In the genomic region with DNA sequence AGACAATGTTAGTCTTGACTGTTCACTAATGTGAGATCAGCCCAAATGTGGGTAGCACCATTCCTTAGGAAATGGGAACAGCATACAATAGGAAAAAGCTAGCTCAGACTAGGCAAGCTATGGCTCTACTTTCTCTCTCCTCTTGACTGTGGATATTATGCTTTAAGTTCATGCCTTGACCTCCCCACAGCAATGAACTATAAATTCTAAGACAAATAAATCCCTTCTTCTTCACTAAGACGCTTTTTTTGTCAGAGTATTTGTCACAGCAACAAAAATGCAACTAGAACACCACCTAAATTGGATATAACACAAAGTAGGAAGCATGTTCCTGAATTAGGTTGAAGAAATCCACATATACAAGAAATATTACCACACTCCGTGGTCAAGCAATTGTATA, we compare ENCODE assay signal across 13 mouse cellular contexts. TPM values are rescaled to one million over a fixed set of nuclear protein-coding genes. Genes with fewer than 3 reads are reported as not detected.
DNase-seq lines count a peak whose midpoint lies in the region; ATAC-seq and TF ChIP-seq lines count a peak whose summit lies in the region.
"Had no signal": no experiment of that assay in that cellular context is flagged by ENCODE, and none has a peak within 500 bp of the region (broad histone marks: within the 10 kb centered on the region; RNA-seq: fewer than 3 reads in every experiment).

Gene Amy1 (minus strand): TSS at position 101 of the 400 bp plus-strand sequence.

- peaks cover 34% of the 10 kb centered on the region for H3K36me3 ChIP-seq in hindbrain, embryonic 13.5 days
- peaks cover 13% of the 10 kb centered on the region for H3K36me3 ChIP-seq in hindbrain, embryonic 12.5 days
- H3K36me3 ChIP-seq in midbrain, embryonic 11.5 days (ENCODE audit: control insufficient read depth, insufficient read depth, low read length) = no peaks in the 10 kb centered on the region
- H3K36me3 ChIP-seq in midbrain, embryonic 10.5 days = peaks cover 86% of the 10 kb centered on the region
- H3K36me3 ChIP-seq in hindbrain, embryonic 16.5 days (ENCODE audit: control insufficient read depth, insufficient read depth, low read length) = peaks cover 10% of the 10 kb centered on the region
- peaks cover 9% of the 10 kb centered on the region for H3K36me3 ChIP-seq in midbrain, postnatal 0 days (ENCODE audit: insufficient read depth, low read length)

- no peak for TF ChIP-seq CTCF in midbrain, postnatal 0 days (IDR thresholded peaks at IDR 0.05)

- H3K27ac ChIP-seq in hindbrain, embryonic 13.5 days = no peak within 1 kb of the TSS
- H3K27ac ChIP-seq in hindbrain, embryonic 12.5 days = no peak within 1 kb of the TSS
- no peak within 1 kb of the TSS for H3K27ac ChIP-seq in midbrain, embryonic 11.5 days (ENCODE audit: low read depth, low read length)
- H3K27ac ChIP-seq in midbrain, embryonic 10.5 days (replicated peaks) = no peak within 1 kb of the TSS
- H3K27ac ChIP-seq in hindbrain, embryonic 16.5 days (ENCODE audit: low read depth, low read length) = no peak within 1 kb of the TSS
- H3K27ac ChIP-seq in midbrain, postnatal 0 days (ENCODE audit: low read depth, low read length) = no peak within 1 kb of the TSS
- H3K27ac ChIP-seq: kidney, postnatal 0 days; liver, embryonic 13.5 days had no signal

- no peaks in the 10 kb centered on the region for H3K4me1 ChIP-seq in hindbrain, embryonic 13.5 days (replicated peaks)
- H3K4me1 ChIP-seq in hindbrain, embryonic 12.5 days = no peaks in the 10 kb centered on the region
- no peaks in the 10 kb centered on the region for H3K4me1 ChIP-seq in midbrain, embryonic 11.5 days (ENCODE audit: control insufficient read depth, insufficient read depth, low read length)
- H3K4me1 ChIP-seq in midbrain, embryonic 10.5 days = no peaks in the 10 kb centered on the region
- no peaks in the 10 kb centered on the region for H3K4me1 ChIP-seq in hindbrain, embryonic 16.5 days (ENCODE audit: control insufficient read depth, insufficient read depth, low read depth, low read length)
- H3K4me1 ChIP-seq in midbrain, postnatal 0 days (ENCODE audit: insufficient read depth, low read length) = no peaks in the 10 kb centered on the region
- H3K4me1 ChIP-seq: liver, embryonic 13.5 days; megakaryocyte, embryonic 14.5 days had no signal

- H3K9ac ChIP-seq in hindbrain, embryonic 13.5 days = no peak within 1 kb of the TSS
- H3K9ac ChIP-seq in hindbrain, embryonic 12.5 days = no peak within 1 kb of the TSS
- H3K9ac ChIP-seq in midbrain, embryonic 11.5 days (ENCODE audit: low read length) = no peak within 1 kb of the TSS
- H3K9ac ChIP-seq in hindbrain, embryonic 16.5 days (ENCODE audit: low read depth, low read length) = no peak within 1 kb of the TSS
- H3K9ac ChIP-seq in midbrain, postnatal 0 days (replicated peaks; ENCODE audit: low read length, poor library complexity, severe bottlenecking) = no peak within 1 kb of the TSS
- H3K9ac ChIP-seq: liver, embryonic 13.5 days had no signal

- ATAC-seq in hindbrain, embryonic 13.5 days (ENCODE audit: low FRiP score) = no peak
- no peak for ATAC-seq in hindbrain, embryonic 12.5 days (ENCODE audit: low FRiP score)
- no peak for ATAC-seq in midbrain, embryonic 11.5 days (ENCODE audit: low FRiP score)
- ATAC-seq in hindbrain, embryonic 16.5 days = no peak
- no peak for ATAC-seq in midbrain, postnatal 0 days (ENCODE audit: low FRiP score)

- DNase-seq in midbrain, embryonic 11.5 days (ENCODE audit: low spot score, missing footprints) = peak; percentile 35
- DNase-seq in midbrain, embryonic 10.5 days (ENCODE audit: low spot score) = no peak
- DNase-seq in midbrain, postnatal 0 days (ENCODE audit: low spot score) = no peak
- no peak for DNase-seq in ovary, postnatal 36 days (ENCODE audit: low spot score)
- DNase-seq in frontal cortex, postnatal 25 days (ENCODE audit: low spot score in 2 of 2) = no peak
- DNase-seq: liver, embryonic 13.5 days; right cerebral cortex, postnatal 4 days had no signal

- no peak within 1 kb of the TSS for H3K4me2 ChIP-seq in hindbrain, embryonic 13.5 days
- H3K4me2 ChIP-seq in hindbrain, embryonic 12.5 days (replicated peaks) = no peak within 1 kb of the TSS
- no peak within 1 kb of the TSS for H3K4me2 ChIP-seq in midbrain, embryonic 11.5 days
- no peak within 1 kb of the TSS for H3K4me2 ChIP-seq in hindbrain, embryonic 16.5 days (ENCODE audit: low read length)
- no peak within 1 kb of the TSS for H3K4me2 ChIP-seq in midbrain, postnatal 0 days (ENCODE audit: low read depth, low read length, poor library complexity, severe bottlenecking)
- H3K4me2 ChIP-seq: heart, embryonic 11.5 days; liver, embryonic 13.5 days had no signal

- H3K27me3 ChIP-seq in hindbrain, embryonic 13.5 days = no peaks in the 10 kb centered on the region
- H3K27me3 ChIP-seq in hindbrain, embryonic 12.5 days = no peaks in the 10 kb centered on the region
- H3K27me3 ChIP-seq in midbrain, embryonic 11.5 days (ENCODE audit: control insufficient read depth, insufficient read depth, low read length) = no peaks in the 10 kb centered on the region
- no peaks in the 10 kb centered on the region for H3K27me3 ChIP-seq in midbrain, embryonic 10.5 days (ENCODE audit: low read depth, poor library complexity, severe bottlenecking)
- no peaks in the 10 kb centered on the region for H3K27me3 ChIP-seq in hindbrain, embryonic 16.5 days (replicated peaks; ENCODE audit: control insufficient read depth, insufficient read depth, low read length)
- H3K27me3 ChIP-seq in midbrain, postnatal 0 days (ENCODE audit: insufficient read depth, low read length) = no peaks in the 10 kb centered on the region
- H3K27me3 ChIP-seq: liver, embryonic 13.5 days; megakaryocyte, embryonic 14.5 days had no signal

- no peaks in the 10 kb centered on the region for H3K9me3 ChIP-seq in hindbrain, embryonic 13.5 days
- no peaks in the 10 kb centered on the region for H3K9me3 ChIP-seq in hindbrain, embryonic 12.5 days (replicated peaks)
- H3K9me3 ChIP-seq in midbrain, embryonic 11.5 days (ENCODE audit: control insufficient read depth, low read length) = no peaks in the 10 kb centered on the region
- H3K9me3 ChIP-seq in midbrain, embryonic 10.5 days (replicated peaks) = no peaks in the 10 kb centered on the region
- H3K9me3 ChIP-seq in hindbrain, embryonic 16.5 days (ENCODE audit: control insufficient read depth, low read length) = no peaks in the 10 kb centered on the region
- no peaks in the 10 kb centered on the region for H3K9me3 ChIP-seq in midbrain, postnatal 0 days (ENCODE audit: low read length)
- H3K9me3 ChIP-seq: liver, embryonic 13.5 days; megakaryocyte, embryonic 14.5 days had no signal

- 96% methylated on average over 2 of the region's 2 CpGs for WGBS in hindbrain, embryonic 13.5 days
- 99% methylated on average over 2 of the region's 2 CpGs for WGBS in hindbrain, embryonic 12.5 days
- WGBS in midbrain, embryonic 11.5 days = 93% methylated on average over 2 of the region's 2 CpGs
- WGBS in midbrain, embryonic 10.5 days = 91% methylated on average over 2 of the region's 2 CpGs
- WGBS in hindbrain, embryonic 16.5 days = 97% methylated on average over 2 of the region's 2 CpGs
- WGBS in midbrain, postnatal 0 days = 95% methylated on average over 2 of the region's 2 CpGs

- no peak within 1 kb of the TSS for H3K4me3 ChIP-seq in hindbrain, embryonic 13.5 days
- no peak within 1 kb of the TSS for H3K4me3 ChIP-seq in hindbrain, embryonic 12.5 days
- no peak within 1 kb of the TSS for H3K4me3 ChIP-seq in midbrain, embryonic 11.5 days (ENCODE audit: low read depth, low read length)
- H3K4me3 ChIP-seq in midbrain, embryonic 10.5 days = no peak within 1 kb of the TSS
- H3K4me3 ChIP-seq in hindbrain, embryonic 16.5 days (ENCODE audit: low read length) = no peak within 1 kb of the TSS
- H3K4me3 ChIP-seq in midbrain, postnatal 0 days (ENCODE audit: low read depth, low read length) = no peak within 1 kb of the TSS
- H3K4me3 ChIP-seq: liver, embryonic 13.5 days; megakaryocyte, embryonic 14.5 days had no signal

RNA-seq across cellular contexts. Expression of gene Amy1, which starts in this region (rescaled TPM):
- 12.6 and 15.9 TPM in 2 replicates for polyA plus RNA-seq in hindbrain, embryonic 13.5 days (2015; fragmentation: Nextera tagmentation; extraction: Ambion mirVana)
- polyA plus RNA-seq in hindbrain, embryonic 12.5 days (2016; fragmentation: Nextera tagmentation; extraction: Ambion mirVana) = 4.8 and 8.0 TPM in 2 replicates
- polyA plus RNA-seq in midbrain, embryonic 11.5 days (2014; fragmentation: Nextera tagmentation; extraction: Ambion mirVana) = 2.6 and 4.0 TPM in 2 replicates
- polyA plus RNA-seq in midbrain, embryonic 10.5 days (2016; fragmentation: Nextera tagmentation; extraction: Ambion mirVana) = 0.16 and 1.8 TPM in 2 replicates
- polyA plus RNA-seq in hindbrain, embryonic 16.5 days (2015; fragmentation: Nextera tagmentation; extraction: Ambion mirVana) = 16.1 and 20.4 TPM in 2 replicates
- total RNA-seq in midbrain, postnatal 0 days (2014; rRNA removed) = 35.1 and 43.2 TPM in 2 replicates
- 32.9 and 36.1 TPM in 2 replicates for polyA plus RNA-seq in midbrain, postnatal 0 days (2015; fragmentation: Nextera tagmentation; extraction: Ambion mirVana)
